Mouse (Mus musculus): ENCODE measurements around the gene Ccl17.
"Not testable (repeated sequence)": the region's sequence is repeated elsewhere in the genome, so short reads cannot be mapped to it uniquely, and the experiment has no call there.

Gene Ccl17

DNA sequence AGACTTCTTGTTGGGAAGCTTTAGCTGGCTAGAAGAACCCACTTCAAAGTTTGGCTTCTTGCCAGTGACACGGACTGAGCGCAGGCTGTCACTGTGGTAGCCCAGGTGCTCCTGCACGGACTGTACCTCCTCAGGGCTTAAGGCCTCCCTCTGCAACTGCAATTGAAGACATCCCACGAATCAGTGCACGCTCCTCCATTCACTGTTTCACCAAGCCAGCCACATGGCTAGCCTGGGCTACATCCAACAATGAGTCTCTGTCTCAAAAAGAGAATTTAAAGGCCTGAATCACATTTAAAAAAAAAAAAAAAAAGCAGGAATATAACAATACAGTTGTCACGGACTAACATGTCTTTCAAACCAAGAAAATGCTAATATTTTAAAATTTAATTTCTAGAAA, 18.0 kb downstream of the Ccl17 start:
- DNase-seq, result no peak

DNA sequence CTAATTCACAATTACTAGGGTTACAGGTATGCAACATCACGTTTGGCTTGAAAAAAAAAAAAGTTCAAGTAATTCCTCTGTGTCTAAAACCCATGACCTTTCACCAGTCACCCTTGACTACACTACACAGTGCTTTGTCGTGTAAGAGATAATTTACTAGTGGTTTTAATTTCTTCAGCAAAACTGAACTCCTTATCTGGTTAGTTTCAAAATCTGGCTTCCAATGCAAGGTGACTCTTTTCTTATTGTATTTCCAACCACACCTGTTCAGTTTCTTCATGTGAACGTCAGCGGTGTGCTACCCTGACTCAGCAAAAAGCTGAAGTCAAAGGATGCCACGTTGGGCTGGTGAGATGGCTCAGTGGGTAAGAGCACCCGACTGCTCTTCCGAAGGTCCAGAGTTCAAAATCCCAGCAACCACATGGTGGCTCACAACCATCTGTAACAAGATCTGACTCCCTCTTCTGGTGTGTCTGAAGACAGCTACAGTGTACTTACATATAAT, 23.7 kb downstream of the Ccl17 start:
- not testable (repeated sequence) for DNase-seq

DNA sequence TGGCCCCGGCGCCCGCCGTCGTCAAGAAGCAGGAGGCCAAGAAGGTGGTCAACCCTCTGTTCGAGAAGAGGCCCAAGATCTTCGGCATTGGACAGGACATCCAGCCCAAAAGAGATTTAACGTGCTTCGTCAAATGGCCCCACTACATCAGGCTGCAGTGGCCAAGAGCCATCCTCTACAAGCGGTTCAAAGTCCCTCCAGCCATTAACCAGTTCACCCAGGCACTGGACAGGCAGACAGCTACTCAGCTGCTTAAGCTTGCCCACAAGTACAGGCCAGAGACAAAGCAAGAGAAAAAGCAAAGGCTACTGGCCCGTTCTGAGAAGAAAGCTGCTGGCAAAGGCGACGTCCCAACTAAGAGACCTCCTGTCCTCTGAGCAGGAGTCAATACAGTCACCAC, 25.5 kb downstream of the Ccl17 start:
- not testable (repeated sequence) for DNase-seq

DNA sequence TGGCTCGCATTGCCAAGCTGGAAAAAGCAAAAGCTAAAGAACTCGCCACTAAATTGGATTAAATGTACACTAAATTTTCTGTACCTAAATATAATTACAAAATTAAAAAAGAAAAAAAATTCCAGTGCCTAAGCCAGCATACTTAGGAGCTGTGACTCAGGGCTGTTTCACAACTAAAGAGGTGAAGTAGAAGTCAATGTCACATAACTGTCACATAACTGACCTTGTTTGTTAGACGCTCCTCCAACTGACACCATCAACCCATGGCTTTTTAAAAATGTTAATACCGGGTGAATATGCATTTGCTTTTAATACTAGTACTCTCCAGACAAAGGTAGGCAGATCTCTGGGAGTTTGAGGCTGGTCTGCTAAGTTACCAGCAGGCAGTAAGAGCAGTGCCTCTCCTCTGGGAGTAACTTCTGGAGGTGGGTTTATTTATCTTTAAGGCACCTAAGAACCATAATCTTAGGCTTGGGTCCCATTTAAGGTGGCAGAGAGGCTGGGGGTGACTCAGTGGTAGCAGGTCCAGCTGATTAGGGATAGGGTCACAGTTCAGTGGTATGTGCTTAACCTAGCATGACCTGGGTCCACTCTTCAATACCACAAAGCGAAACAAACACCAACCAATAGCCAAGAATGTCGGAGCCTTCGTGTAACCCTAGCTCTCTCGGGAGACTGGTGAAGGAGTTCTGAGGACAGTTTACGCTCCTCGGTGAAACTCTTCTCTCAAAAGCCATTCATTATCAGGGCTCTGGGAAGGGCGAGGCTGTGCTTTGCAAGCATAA, 26.4 kb downstream of the Ccl17 start:
- DNase-seq, result no peak

DNA sequence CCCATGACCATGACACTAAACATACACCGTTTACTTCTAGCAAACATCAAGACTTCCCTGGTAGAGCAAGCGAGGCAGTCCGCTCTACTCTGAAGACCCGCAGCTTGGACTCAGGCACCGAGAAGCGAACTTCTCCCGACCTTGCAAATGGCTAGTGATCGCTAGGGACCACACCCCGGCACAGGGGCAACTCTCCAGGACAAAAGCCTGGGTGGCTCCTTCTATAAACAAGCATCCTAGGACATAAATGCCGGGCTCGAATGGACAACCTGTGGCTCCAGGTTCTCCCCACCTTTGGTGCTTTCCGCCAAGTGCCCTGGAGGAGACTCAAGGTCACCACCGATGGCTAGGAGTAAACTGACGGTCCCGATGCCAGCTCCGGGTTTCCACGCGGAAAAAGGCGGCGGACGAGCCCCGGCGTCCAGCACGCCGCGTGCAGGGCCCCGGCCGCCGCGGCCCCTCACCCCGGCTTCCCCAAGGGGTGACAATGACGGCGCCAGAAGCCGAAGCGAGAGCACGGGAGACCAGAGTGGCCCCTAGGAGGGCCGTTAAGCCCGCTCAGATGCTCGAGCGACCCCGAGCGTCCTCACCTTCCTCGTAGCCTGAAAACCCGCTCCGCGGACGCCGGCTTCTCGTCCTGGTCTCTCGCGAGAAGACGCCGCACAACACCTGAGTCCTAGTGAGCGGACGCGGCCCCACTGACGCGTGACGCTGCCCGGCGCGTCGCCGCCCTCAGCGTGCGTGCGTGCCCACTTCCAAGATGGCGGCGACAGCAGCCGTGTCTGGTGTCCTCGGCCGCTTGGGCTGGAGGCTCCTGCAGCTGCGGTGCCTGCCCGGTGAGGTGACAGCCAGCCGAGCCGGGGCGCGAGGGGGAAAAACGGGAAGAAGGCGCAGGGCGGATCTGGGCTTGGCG, 27.7 kb downstream of the Ccl17 start, which contains the start of the genes Coq9 and Ciapin1:
Gene Coq9 (plus strand): TSS at position 660 of the 913 bp plus-strand sequence.
Gene Ciapin1 (minus strand): TSS at position 697 of the 913 bp plus-strand sequence.
- peak; percentile 94 for DNase-seq

DNA sequence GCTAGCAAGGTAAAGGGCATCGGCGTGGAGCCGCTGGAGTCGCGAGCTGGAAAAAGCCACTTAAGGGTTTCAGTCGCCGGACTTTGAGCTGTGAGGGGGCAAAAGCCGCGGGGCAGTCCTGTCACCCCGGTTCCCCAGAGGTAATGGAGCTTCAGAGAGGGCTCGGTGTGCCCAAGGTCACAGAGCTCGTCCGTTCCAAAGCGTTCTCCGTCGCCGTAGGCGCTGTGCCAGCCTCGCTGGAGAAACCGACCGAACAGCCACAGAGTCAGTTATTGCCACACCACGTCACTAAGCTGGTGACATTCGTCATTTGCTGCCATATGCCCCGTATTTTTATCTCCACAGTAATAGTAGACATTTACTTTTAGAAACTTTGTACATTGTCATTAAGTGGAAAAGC, 28.3 kb downstream of the Ccl17 start:
- peak; percentile 83 for DNase-seq

DNA sequence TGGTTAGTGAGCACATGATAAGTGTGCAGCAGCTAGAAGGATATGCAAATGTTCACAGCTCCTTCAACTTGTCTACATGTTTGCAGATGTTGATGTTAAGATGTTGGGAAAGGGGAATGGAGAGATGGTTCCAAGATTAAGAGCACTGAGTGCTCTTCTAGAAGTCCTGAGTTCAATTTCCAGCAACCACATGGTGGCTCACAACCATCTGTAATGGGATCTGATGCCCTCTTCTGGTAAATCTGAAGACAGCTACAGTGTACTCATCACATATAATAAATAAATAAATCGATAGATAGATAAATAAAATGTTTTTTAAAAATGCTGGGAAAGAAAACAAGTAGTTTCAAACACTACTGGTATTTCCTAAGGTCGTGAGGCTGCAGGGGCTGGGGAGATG, 30.9 kb downstream of the Ccl17 start:
- DNase-seq, result no peak

DNA sequence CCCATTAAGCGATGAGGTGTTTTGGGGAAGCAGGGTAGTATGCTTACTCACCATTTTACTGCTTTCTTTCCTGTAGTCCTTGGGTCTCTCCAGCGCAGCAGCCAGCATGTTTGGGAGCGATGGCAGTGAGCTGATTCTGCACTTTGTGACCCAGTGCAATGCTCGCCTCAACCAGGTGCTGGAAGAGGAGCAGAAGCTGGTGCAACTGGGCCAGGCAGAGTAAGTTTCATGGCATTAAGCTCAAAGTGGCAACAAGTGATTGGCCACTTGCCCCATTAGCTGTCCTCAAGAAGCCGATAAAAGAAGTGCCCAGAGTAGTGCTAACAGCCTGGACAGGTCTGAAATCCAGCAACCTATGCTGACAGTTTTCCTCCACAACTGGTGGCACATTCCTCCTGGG, 39.8 kb downstream of the Ccl17 start:
- no peak for DNase-seq

DNA sequence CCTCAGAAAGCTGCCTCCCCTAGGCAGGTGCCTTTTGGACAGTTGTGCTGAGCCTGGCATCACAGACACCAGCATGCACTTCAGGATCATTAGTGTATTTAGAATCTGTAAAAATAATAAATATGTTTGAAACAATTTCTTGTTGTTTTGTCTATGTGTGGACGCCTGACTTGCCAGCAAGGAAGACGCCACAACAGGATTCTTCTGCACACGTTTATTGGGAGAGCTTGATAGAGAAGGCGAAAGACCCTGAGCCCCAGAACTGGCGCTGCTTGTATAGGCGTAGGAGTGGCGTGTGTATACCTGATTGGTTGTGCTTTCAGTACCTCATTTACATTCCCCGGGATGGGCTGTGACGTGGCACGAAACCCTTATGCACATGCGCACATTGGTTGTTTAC, 44.5 kb downstream of the Ccl17 start:
- DNase-seq, result not testable (repeated sequence)

DNA sequence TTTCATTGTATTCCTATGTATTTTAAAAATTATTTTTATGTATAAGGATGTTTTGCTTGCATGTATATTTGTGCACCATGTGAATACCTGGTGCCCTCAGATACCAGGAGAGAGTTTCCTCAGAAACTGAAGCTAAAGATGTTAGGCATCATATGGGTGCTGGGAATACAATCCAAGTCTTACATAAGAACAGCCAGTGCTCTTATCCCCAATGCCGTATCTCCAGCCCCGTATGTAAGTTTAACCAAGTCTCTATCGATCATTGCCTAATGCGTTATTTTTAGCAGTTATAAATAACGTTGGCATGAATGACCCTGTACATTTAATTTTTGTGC, 46.7 kb downstream of the Ccl17 start:
- DNase-seq, result no peak

DNA sequence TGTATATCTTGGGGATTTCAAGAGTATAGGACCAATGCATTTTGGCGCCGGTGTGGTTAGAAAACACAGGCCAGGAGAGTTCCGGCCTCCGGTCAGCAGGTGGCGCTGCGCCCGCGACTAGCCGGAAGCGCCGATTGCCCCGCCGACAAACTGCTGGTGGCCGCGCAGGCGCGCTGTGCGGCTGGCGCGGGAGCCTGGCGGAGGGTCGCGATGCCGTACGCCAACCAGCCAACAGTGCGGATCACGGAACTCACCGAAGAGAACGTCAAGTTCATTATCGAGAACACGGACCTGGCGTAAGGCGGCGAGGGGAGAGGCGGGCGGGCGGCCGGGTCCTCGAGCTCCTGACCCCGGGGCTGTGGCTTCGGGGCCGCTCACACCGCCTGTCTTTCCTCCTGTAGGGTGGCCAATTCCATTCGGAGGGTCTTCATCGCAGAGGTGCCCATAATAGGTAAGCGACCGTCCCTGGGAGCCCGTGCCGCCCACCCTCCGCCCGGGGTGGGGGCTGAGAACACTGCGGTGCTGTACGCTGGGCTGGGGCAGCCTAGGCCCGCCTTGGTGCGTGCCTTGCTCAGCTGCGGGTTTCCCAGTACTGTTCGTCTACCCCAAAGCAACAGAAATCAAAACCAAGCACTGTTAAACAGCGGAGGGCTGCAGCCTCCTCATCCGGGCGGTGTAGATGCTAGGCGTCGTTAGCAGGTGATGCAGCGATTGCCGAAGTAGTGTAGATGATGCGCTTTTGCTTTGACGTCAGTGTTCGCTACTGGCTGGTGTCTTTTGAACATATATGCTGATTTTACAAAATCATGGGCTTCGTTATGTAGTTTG, 47.3 kb downstream of the Ccl17 start, which contains the start of gene Polr2c:
Gene Polr2c (plus strand): TSS at position 105 of the 828 bp plus-strand sequence.
- DNase-seq, result peak; percentile 94

DNA sequence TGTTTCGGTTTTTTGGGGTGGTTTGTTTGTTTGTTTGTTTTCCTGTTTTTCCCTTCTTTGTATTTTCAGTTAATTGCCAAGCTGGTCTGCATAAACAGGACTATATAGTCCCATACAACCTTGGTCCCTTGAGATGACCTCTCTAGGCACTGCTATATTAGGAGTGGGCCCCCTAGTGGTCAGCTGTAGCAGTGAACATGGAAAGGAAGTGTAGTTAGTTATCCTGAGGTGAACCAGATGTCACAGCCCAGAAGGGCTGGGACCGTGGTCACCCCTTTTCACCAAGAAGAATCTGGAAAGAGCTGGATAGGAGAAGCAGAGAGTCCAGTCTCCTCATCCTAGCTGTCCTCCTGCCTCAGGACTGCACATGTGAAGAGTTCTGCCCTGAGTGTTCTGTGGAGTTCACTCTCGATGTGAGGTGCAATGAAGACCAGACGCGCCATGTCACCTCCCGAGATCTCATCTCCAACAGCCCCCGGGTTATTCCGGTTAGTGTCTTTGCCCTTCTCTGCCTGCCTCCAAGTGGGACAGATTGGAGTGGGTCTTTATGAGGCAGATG, 51.2 kb downstream of the Ccl17 start:
- peak; percentile 65 for DNase-seq

Measured in cerebellum, adult 9-10 months (tissue).